Mouse (Mus musculus) megakaryocyte, adult 5-6 weeks (primary cell): ENCODE results near the gene Rbms3. TPM values are rescaled to one million over a fixed set of nuclear protein-coding genes. Genes with fewer than 3 reads are reported as not detected.
A peak's percentile ranks its signal among the peaks of the same experiment; 100 is the strongest.

Experiments
- ATAC-seq: 2 replicates; pipeline ENCODE4 v1.8.0; 2016; ENCODE audit warnings: mild to moderate bottlenecking, inconsistent platforms; ENCODE audit not compliant: poor library complexity, severe bottlenecking
- total RNA-seq, 2 experiments: library from RNA; stranded (forward) in 1 of 2; stranded (reverse) in 1 of 2; fragments of 153-499, 151-499 nt in 1 of 2; fragments of 221-1000, 200-1000 nt in 1 of 2; gene quantifications; 2 replicates each; pipeline versions ENCODE4 v1.2.3 to v1.2.4; 2015 to 2017

Gene Rbms3
- total RNA-seq, 2 experiments from 2014 or later, result 0.04 to 0.25 TPM

DNA sequence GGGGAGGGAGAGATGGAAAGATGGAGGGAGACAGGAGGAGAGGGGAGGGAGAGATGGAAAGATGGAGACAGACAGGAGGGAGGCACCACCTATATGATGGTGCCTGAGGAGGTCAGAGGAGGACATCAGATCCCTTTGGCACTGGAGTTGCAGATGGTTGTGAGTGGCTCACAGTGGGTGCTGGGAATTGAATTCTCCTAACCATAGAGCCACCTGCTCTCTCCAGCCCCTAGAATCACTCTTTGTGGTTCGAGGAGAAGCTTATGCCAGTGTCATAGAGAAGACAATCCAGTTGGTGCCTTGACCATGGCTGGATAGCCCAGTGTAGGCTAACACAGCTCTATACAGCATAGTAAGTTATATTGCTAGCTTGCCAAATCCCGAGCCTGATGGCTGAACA is 137.8 kb downstream of the Rbms3 start:
- no peak for ATAC-seq

GRCm38 (mm10) chr9:117484396-117484795 is 145.3 kb downstream of the Rbms3 start:
- ATAC-seq, result no peak

GRCm38 (mm10) chr9:117476753-117477152 is 153.0 kb downstream of the Rbms3 start:
- ATAC-seq, result no peak

GRCm38 (mm10) chr9:117452816-117453215 is 176.9 kb downstream of the Rbms3 start:
- no peak for ATAC-seq

DNA sequence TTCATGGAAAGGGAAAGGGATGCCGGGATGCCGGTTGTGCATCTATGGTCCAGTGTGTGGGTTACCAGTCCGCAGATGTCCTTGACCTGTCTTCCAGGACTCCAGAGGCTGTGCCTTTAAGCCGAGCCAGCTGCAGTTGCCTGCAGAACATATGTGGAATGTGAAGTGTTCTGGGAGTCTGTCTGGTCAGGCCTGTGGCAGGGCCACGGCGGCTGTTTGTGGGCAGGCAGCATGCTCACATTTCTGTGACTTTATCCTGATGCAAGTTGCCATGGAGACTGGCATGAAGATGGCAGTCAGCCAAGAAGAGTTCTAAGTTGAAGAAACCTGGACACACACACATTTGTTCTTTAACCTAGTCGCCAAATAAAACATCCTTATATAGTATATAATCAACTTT is 187.1 kb downstream of the Rbms3 start:
- ATAC-seq, result no peak

- no peak for ATAC-seq
Measured at GRCm38 (mm10) chr9:117435856-117436255, 193.9 kb downstream of the Rbms3 start.

- ATAC-seq, result no peak
Measured at GRCm38 (mm10) chr9:117430670-117431069, 199.0 kb downstream of the Rbms3 start.

DNA sequence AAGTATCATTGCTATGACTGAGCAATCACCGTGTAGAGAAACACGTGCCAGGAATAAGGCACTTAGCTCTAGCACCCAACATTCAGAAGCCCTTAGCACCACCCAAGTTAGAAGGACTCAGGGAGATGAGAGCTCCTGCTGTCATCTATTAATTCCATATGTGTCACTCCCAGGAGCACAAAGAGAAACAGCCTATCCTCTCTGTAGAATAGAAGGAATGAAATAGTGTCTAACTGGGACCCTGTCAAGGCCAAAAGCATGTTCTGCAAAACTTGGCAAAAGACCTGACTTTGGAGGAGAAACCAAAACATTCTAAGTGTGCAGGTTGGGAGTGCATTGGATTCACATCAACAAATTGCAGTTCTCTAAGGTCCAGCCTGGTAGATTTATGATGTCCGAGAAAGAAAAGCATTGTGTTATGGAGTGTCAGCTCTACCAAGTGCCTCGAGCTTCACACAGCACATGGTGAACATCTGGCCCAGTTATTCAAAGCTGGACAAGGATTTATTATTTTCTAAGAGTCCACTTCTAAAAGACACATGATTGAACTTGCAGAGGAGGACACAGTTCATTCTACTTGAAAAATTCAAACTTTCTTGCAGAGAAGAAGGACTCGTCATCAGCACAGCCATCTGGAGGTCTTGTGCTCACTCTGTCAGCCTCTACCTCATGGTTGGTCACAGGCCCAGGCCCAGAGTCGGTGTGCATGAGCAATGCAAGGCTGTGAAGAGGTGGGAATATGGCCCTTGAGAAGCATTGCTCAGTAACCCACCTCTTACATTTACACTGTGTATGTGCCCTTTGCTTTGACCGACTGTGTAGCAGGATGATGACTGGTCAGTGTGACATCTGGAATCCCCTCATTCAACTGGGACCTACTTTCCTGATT is 200.3 kb downstream of the Rbms3 start:
- no peak for ATAC-seq

DNA sequence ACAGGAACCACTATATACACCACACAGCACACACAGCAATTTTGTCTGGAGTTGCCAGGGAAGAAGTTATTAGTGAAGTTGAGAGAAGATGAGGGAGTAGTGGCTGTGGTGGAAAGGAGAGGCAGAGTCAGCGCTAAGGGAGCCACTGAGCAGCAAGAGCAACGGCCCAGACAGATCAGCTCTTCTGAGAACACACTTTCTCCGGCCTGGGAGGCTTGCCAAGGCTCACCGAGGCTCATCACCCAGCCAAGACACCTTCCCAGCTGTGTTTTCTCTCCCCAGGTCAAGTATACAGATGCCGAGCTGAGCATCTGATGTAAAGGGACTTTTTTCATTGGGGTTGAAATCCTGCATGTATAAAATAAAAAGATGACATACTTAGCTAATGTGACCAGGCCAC is 206.5 kb downstream of the Rbms3 start:
- no peak for ATAC-seq

- ATAC-seq, result no peak
Measured at GRCm38 (mm10) chr9:117419874-117420485, 209.7 kb downstream of the Rbms3 start.

DNA sequence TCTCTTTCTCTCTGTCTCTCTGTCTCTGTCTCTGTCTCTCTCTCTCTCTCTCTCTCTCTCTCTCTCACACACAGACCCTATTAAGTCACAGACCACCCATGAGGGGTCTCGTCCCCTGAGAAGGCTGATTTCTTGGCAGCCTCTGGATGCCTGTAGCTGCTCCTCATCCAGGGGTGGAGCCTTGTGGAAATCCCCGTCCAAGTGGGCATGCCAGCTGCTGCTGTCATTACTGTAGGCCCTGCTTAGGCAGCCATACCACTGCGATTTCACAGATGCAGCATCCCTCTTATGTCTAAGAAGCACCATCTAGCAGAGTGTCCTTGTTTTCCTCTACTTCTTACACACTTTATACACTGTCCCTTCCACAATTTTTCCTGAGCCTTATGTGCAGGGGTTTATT is 216.5 kb downstream of the Rbms3 start:
- no peak for ATAC-seq

GRCm38 (mm10) chr9:117412584-117412983 is 217.1 kb downstream of the Rbms3 start:
- ATAC-seq, result no peak

DNA sequence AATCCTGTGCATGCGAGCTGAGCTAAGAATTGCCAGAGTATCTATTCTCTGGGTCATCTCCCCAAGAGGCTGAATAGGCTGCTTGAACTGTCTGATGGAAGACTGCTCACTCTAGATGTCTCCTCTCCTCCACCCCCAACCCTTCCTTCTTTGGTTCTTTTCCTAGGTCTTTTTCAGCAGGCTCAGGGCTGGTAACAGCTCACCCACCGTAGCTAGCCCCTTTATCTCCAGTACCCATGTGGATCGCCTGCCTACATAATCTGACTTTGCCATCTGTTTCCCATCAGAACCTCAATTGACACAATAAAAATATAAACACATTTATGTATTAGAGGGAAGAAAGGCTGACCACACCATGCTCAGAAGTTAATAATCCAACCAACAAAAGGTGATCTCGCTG is 225.1 kb downstream of the Rbms3 start:
- ATAC-seq, result no peak

- ATAC-seq, result peak; percentile 47
Measured at GRCm38 (mm10) chr9:117400262-117400671, 229.4 kb downstream of the Rbms3 start.

DNA sequence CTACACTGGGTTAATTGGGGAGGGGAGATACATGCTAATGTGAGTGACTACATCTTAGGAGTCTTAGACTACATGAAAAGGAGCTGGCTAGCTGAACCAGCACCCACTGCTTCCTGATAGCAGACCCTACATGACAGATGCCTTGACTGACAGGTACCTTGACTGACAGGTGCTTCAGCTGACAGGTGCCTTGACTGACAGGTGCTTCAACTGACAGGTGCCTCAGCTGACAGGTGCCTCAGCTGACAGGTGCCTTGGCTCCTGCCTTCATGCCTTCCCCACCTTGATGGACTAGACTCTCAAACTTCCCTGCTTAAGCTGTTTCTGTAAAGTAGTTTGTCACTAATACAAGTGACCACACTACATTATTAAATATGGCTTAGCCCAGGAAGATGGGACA is 232.6 kb downstream of the Rbms3 start:
- ATAC-seq, result no peak

GRCm38 (mm10) chr9:117396586-117396985 is 233.1 kb downstream of the Rbms3 start:
- no peak for ATAC-seq

DNA sequence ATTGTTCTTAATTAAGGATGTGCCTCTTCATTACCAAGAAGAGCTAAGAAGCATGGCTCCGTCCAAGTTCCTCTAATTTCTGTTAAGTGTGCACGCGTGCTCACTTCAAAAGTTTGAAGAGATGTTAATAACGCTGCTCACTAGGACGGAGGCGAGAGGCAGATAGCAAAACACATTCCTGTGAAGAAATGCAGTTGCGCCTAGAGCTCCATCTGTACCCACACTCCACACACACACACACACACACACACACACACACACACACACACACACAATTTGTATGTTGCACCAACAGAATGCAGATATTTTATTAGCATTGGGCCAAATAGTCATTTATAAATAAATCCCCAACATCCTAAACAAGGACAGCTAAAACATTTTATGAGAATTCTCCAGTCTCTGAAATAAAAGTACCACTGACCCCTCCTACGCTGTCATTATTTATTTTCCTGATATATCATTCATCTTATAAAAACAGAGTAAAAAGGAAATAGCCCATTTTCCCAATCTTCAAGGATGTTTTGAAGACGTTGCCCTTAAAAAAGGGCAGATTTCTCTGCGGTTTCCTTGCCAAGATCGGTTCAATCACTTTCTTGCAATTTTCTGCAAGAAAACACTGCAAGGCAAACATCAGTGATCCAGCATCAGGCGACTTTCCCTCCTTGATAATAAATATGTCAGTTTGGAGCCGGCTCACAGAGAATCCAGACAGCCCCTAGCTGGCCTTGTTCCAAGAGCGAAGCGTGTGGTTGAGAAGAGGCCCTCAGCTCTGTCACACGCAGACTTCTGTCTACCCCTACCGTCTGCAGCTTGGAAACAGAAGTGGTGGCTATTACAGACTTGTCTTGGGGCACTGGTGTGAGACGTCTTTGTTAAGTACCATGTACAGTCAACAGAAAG is 235.8 kb downstream of the Rbms3 start:
- ATAC-seq, result no peak

- no peak for ATAC-seq
Measured at GRCm38 (mm10) chr9:117388024-117388423, 241.7 kb downstream of the Rbms3 start.

DNA sequence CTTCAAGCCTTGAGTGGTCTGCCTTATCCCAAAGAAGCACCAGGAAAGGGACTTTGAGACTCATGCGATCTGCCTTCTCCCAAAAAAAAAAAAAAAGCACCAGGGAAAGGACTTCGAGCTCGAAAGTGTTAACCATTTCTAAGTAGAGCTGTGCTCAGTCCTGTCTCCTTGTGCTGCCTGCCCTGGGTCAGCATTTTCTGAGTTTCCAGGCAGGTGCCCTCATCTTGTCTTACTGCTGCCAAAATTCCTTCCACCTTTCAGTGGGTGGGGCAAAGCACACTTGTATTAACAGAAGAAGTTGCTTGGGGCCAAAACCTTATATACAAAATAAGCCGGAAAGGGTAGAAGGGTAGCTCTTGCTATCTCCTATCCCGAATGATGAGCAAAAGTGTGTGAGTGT is 248.8 kb downstream of the Rbms3 start:
- ATAC-seq, result no peak

- no peak for ATAC-seq
Measured at GRCm38 (mm10) chr9:117380076-117380475, 249.6 kb downstream of the Rbms3 start.

DNA sequence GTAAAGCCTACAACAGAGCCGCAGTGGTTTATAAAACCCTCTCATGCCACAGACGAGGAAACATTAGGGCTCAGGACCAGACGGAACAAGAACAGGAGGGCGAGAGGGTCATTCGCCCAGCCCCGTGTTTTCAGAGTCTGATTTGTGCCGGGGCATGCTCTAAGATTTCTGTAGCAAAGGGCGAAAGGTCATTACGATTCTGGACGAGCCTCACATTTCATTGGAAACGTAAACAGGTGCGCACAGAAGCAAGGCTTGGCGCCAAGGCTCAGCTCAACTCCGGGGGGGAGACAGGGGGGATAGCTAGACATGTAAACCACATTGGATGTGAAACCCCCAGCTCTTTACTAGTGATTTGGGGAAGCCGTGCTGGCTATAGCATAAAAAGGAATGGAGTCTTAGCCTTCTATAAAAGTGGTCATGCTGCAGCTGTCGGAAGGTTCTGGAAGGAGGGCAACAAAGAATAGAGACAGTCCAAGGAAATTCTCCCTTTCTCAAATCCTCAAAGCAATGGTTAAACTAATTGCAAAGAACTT is 250.2 kb downstream of the Rbms3 start:
- no peak for ATAC-seq
